Mouse (Mus musculus) neural tube, embryonic 10.5 days (tissue): ENCODE measurements at regions not wholly inside any gene's neighbourhood (a gene's known extent, or its start where the extent isn't known, plus 50 kb on each side); places are given as distances from the start of the nearest gene placed in this dataset.
"Not testable (repeated sequence)": the region's sequence is repeated elsewhere in the genome, so short reads cannot be mapped to it uniquely, and the experiment has no call there.

ENCODE experiments used
- DNase-seq: peaks from one replicate; pipeline ENCODE4 v3.0.0-alpha.2; 2017; ENCODE audit warnings: low spot score; ENCODE audit errors: extremely low spot score

DNA sequence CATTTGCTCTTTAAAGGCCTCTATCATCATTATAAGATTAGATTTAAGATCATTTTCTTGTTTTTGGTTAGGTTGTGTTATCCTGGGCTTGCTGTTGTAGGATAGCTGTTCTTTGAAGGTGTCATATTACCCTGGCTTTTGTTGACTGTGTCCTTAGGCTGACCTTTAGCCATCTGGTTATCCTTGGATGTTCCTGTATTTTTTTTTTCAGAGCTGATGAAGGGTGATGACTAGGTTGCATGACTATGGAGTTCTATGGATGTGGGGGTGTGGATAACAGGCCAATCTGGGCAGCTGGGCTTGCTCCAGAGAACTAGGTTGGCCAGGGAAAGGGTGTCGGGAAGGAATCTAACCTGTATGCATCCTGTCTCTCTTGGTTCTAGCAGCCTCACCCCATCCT lies 74.2 kb downstream of the Dmrta1 start:
- DNase-seq: no peak

DNA sequence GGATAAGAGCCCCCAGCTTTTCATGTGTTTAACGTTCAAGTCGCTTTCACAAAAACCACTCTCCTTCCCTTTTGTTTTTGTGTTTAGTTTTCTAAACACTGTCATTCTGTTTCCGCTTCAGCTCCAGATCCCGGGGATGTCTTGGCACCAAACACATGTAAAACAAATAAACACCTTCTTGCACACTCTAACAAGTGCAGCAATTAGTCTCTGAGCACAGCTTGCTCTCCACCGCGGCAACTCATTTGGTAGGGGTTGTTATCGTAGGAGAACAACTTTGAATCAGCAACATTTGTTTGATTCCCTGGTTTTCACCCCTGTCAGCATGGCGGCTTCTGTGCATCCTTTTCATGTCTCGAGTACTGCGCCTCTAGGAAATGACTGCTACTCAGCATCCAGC lies 97.0 kb downstream of the Dmrta1 start:
- DNase-seq: no peak

DNA sequence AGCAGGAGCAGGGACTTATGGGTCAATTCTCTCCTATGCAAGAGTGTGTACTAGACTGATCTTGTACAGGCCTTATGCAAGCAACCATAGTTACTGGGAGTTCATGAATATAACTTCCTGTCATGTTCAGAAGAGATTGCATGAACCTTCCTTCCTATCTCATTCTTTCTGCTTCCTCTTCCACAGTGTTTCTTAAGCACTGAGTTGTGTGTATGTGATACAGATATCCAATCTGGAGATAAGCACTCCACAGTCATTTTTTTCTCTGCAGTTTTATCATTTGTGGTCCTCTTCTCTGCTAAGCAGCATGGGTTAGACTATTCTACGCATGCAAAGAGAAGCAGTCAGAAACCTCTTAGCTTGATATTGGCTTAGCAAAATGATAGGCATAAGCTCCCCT lies 102.3 kb downstream of the Dmrta1 start:
- DNase-seq: no peak

DNA sequence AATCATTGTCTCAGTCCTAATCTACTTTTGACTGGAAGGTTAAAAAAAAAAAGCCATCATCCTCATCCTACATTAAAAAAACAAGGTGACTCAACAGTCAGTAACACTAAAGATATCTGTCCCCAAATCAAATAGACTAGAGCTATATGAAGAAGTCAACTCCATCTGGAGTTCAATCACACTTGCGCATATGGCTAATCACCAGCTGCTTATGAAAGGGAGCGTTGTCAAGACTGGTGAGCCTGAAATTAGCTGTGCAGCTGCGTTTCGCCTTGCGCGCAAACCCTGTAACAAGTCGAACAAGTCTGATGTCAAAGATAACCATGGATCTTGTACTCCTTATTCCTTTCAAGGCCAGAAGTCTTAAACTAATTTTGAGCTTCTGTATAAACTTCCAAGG lies 137.6 kb downstream of the Dmrta1 start:
- DNase-seq: no peak

DNA sequence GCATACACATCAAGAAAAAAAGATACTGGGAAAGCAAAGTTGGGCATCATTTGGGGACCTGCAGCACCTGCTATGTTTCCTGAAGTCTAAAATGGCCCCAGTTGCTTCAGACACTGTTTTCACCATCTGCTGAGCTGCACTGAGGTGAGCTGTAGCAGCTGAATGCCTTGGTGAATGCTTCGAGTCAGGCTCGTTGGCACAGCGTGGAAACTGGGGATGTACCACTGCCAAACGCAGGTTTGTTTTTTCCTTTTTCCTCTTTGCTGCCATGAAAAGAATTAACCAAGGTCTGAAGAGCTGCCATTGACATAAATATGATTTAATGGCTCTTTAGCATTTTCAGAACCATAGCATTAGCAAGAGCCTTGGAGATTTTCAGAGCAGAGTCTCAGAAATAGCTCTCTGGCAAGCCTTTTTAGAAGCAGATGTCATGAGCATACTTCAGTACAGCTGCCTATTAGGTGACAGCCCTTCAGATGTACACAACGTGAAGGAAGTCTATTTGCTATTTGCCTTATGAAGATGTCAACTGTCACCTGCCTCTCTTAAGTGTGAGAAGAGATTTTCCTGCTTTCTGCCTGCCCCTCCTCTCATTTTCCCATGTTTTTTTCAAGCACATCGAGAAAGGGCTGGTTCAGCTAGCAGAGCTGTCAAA lies 155.4 kb downstream of the Dmrta1 start:
- DNase-seq: no peak

DNA sequence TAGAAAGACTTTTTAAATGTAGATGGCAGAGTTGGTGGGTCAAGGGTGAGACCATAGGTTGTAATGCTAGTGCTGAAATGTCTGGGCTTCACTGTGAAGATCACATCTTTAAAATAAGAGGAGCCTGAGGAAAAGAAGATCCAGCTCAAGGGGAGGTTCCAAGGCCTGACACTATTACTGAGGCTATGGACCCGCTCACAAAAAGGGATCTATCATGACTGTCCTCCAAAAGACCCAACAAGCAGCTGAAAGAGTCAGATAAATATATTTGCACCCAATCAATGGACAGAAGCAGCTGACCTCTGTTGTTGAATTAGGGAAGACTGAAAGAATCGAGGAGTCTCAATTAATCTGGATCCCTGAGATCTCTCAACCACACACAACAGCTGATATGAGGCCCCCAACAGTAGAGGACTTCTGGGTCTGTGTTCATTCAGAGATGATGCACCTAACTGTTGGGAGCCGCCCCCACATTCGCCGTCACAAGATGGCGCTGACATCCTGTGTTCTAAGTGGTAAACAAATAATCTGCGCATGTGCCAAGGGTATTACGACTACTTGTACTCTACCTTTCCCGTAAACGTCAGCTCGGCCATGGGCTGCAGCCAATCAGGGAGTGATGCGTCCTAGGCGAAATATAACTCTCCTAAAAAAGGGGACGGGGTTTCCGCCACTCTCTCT lies 196.3 kb downstream of the Dmrta1 start:
- DNase-seq: peak; percentile 26

DNA sequence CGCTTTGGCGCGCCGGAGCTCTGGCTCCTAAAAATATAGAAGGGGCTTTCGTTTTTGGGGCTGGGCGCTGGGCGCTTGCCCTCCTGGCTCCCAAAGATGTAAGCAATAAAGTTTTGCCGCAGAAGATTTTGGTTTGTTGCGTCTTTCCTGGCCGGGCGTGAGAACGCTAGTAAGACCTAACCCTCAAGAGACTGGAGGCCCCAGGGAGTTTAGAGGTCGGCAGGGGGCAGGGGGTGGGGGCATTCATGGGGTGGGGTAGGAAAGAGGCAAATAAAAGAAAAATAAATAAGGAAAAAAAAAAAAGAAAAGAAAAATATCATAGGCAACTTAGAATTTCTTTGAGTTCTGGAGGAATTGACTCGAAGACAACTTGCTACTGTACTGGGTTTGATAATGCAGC lies 196.9 kb downstream of the Dmrta1 start:
- not testable (repeated sequence) for DNase-seq

DNA sequence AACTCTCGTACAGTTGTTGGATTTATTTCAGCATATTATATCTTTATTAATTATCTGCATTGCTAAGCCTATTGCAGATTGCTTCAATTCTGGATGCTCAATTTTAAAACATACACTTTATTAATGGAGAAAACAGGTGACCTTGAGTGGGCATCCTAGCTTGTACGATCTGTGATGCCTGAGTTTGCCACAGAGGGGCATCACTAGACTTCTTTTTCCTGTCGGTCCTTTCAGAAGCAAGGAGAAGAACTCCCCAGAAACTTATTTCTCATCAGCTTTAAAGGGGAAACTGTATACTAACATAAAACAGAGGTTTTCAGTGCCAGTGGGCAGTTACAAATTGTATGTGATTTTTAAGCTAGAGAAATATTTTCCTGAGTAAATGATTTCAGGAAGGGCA lies 201.8 kb downstream of the Dmrta1 start:
- DNase-seq: no peak

DNA sequence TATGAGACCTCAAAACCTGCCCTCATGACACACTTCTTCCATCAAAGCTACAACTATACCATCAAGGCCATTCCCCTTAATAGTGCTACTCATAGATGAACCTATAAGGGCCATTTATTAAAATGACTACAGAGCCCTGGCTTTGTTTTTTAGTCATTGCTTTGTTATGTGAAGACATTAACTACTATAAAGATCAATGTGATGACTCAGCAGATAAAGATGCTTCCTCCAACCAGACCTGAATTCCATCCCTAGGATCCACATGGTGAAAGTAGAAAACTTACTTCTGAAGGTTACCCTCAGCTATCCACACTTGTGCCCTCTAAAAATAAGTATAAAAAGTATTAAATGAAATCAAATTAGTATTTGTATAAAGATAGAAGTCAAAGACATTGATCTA lies 230.4 kb downstream of the Dmrta1 start:
- DNase-seq: no peak

DNA sequence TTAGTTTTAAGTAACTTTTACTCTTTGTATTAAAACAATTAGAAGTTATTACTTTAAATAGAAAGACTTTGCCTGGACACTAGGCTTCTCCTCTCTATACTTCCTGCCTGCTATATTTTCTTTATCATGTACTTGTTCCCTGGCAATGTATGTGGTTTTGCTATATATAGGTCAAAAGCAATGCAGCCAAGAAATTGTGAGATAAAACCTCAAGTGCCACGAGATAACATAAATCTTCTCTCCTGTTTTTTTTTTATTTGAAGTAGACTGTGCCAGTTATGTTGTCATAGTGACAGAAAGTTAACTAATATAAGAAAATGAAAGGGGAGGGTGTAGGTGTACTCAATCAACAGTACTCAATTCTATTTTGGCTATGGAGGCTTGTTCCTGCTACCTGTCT lies 258.4 kb downstream of the Dmrta1 start:
- DNase-seq: no peak

DNA sequence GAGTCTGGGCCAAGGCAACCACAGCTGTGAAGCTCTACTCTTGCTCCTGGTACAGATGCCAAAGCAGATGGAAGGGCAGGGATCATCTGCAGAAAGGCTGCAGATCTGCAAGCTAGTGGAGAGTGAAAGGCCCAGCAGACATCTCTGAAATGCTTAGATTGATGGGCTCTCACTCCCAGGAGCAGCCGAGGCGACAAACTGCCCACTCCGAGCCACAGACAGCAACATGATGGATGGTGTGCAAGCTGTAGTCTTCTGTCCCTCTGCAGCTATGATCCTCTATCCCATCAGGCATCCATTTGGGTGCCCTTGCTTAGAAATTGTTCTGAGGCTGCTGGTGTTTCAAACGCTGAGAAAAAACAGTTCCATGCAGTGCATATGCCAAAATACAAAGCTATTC lies 262.1 kb downstream of the Dmrta1 start:
- no peak for DNase-seq

DNA sequence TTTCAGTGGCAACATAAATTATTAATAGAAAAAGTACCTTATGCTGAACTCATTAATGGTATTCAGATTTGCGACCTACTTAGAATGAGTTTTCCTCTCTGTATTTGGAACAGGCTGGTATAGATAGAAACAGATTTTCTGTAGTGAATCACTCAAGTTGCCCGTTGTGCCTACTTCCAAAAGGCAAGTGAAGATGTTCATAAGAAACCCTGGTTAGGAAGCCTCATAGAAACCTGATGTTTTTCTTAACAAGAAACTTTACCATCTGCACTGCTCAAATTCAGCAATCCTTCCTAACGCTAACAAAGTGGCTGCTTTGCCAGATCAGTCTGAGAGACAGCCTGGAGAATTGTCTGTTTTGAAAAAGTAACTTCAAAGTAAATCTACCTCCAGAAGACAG lies 242.5 kb upstream of the Zfp352 start:
- DNase-seq: no peak

DNA sequence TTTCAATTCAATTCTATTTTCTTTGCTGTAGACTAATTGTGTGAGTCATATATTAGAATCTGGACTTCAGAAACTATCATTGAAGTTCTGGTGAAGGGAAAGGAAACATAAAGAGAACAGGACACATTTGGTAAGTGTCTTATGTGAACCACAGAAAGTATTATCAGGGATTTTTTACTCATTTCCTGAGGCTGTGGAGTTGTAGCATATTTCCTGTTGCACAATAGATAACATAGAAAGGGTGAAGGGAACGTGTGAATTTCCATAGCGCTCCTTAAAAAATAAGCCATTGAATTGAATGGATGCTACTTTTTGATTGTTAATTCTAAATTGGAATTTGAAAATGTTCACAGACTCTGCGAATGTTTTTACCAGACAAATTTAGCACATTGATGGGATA lies 215.2 kb upstream of the Zfp352 start:
- DNase-seq: no peak

DNA sequence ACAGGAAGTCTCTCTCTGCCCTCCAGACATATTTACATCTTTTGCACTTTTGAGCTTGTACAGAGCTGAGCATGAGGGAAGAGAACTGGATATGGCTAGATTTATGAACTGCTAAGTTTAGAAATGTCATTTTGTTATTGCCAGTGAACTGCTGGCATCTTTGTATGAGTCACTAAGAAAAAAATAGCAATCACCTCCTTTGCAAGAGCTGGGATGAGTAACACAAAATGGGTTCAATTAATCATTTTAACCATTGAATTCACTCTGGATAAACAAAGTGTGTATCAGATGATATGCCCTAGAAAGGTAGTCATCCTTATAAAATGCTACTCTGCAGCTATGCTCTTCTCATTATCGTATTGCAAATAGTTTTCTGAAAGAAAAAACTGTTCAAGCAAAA lies 214.7 kb upstream of the Zfp352 start:
- no peak for DNase-seq

DNA sequence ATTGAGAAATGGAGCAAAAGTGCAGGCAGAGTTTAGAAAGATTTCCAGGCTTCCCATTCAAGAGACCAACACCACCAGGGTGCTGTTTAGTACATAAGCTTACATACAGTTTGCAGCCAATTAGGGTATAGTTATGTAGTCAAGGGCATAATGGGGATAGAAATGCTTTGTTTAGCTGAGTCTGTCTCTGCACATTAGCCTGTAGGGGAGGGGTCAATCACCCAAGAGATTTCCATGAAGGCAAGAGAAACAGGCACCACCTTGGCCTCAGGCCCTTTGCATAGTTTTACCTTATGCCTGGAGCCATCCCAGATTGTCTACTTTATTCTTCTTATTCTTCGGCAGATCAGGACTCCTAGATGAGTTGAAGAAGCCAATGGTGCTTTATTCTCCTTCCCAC lies 205.9 kb upstream of the Zfp352 start:
- DNase-seq: no peak

DNA sequence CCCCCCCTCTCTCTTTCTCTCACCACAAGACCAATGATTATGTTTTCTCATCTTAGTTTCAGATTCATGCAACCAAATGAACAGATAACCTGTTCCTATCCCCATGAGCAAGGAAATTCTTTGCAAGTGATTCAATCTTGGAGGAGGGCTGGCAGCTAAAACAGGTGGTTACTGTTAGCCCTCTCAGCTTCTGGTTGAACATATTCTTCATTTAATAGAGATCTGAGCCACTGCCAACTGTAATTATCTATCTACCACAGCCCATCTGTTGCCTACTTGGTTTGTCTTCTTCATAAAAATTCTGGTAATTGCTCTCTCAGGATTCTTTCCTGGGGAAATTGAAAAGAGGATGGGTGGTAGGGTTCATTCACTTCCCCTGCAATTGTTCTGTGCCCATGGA lies 204.4 kb upstream of the Zfp352 start:
- no peak for DNase-seq
